Mouse (Mus musculus): ENCODE measurements at regions not wholly inside any gene's neighbourhood (a gene's known extent, or its start where the extent isn't known, plus 50 kb on each side); places are given as distances from the start of the nearest gene placed in this dataset.

- no peaks in the 10 kb centered on the region for H3K9me3 ChIP-seq
- no peak overlapping the region for H3K9ac ChIP-seq
- no peak overlapping the region for H3K4me3 ChIP-seq
- 0 out of 2 replicates have a peak overlapping the region, but pooled peaks have one; percentile 23 for H3K27ac ChIP-seq
- H3K36me3 ChIP-seq: no peaks in the 10 kb centered on the region
- ATAC-seq (ENCODE audit: low FRiP score): no peak
- H3K4me2 ChIP-seq: no peak overlapping the region
- peaks cover 42% of the 10 kb centered on the region for H3K4me1 ChIP-seq (replicated peaks)
- 0 out of 2 replicates have a peak, but pooled peaks cover 9% of the 10 kb centered on the region for H3K27me3 ChIP-seq
- WGBS: 75% methylated on average over 12 of the region's 12 CpGs
Observed at GRCm38 (mm10) chr3:52184241-52184640, 79.4 kb upstream of the Maml3 start.

GRCm38 (mm10) chr3:52185351-52185750, 80.5 kb upstream of the Maml3 start:
- WGBS: 20% methylated on average over 2 of the region's 2 CpGs
- Histone ChIP-seq H3K27me3 (0 out of 2 replicates have a peak, but pooled peaks cover 9% of the 10 kb centered on the region), H3K27ac (no peak overlapping the region), H3K36me3 (no peaks in the 10 kb centered on the region), H3K9me3 (no peaks in the 10 kb centered on the region), H3K4me3 (no peak overlapping the region), H3K4me1 (replicated peaks) (peaks cover 31% of the 10 kb centered on the region), H3K9ac (no peak overlapping the region), H3K4me2 (no peak overlapping the region)
- no peak for ATAC-seq (ENCODE audit: low FRiP score)

GRCm38 (mm10) chr3:52187401-52187801, 80.7 kb upstream of the Foxo1 start:
- H3K9me3 ChIP-seq: no peaks in the 10 kb centered on the region
- 38% methylated on average over 4 of the region's 4 CpGs for WGBS
- ATAC-seq (ENCODE audit: low FRiP score): no peak

GRCm38 (mm10) chr3:52188303-52188702, 79.8 kb upstream of the Foxo1 start:
- Histone ChIP-seq H3K9ac (no peak overlapping the region), H3K36me3 (no peaks in the 10 kb centered on the region), H3K27me3 (0 out of 2 replicates have a peak, but pooled peaks cover 9% of the 10 kb centered on the region), H3K4me2 (no peak overlapping the region), H3K4me1 (replicated peaks) (peaks cover 17% of the 10 kb centered on the region), H3K9me3 (no peaks in the 10 kb centered on the region), H3K27ac (no peak overlapping the region), H3K4me3 (no peak overlapping the region)
- ATAC-seq (ENCODE audit: low FRiP score): no peak
- 91% methylated on average over 6 of the region's 6 CpGs for WGBS

More at GRCm38 (mm10) chr3:52187401-52187801, 80.7 kb upstream of the Foxo1 start:
- peaks cover 17% of the 10 kb centered on the region for H3K4me1 ChIP-seq (replicated peaks)
- no peak overlapping the region for H3K4me3 ChIP-seq
- H3K27ac ChIP-seq: peak overlapping the region; percentile 32; the same call in 1 of the 2 replicates
- H3K9ac ChIP-seq: no peak overlapping the region
- H3K27me3 ChIP-seq: 0 out of 2 replicates have a peak, but pooled peaks cover 9% of the 10 kb centered on the region
- H3K36me3 ChIP-seq: no peaks in the 10 kb centered on the region
- no peak overlapping the region for H3K4me2 ChIP-seq

- 91% methylated on average over 6 of the region's 6 CpGs for WGBS
- H3K27ac ChIP-seq: no peak overlapping the region
- no peaks in the 10 kb centered on the region for H3K36me3 ChIP-seq
- H3K27me3 ChIP-seq: 0 out of 2 replicates have a peak, but pooled peaks cover 9% of the 10 kb centered on the region
- no peak for ATAC-seq (ENCODE audit: low FRiP score)
- H3K9ac ChIP-seq: no peak overlapping the region
- no peak overlapping the region for H3K4me3 ChIP-seq
- no peak overlapping the region for H3K4me2 ChIP-seq
- no peaks in the 10 kb centered on the region for H3K9me3 ChIP-seq
- peaks cover 17% of the 10 kb centered on the region for H3K4me1 ChIP-seq (replicated peaks)
Observed at GRCm38 (mm10) chr3:52189016-52189415, 79.1 kb upstream of the Foxo1 start.

GRCm38 (mm10) chr3:52190021-52190420, 78.1 kb upstream of the Foxo1 start:
- H3K9me3 ChIP-seq: no peaks in the 10 kb centered on the region
- no peak overlapping the region for H3K9ac ChIP-seq
- H3K27me3 ChIP-seq: 0 out of 2 replicates have a peak, but pooled peaks cover 9% of the 10 kb centered on the region
- no peak overlapping the region for H3K4me3 ChIP-seq
- 92% methylated on average over 7 of the region's 7 CpGs for WGBS
- H3K4me2 ChIP-seq: no peak overlapping the region
- no peak for ATAC-seq (ENCODE audit: low FRiP score)
- no peaks in the 10 kb centered on the region for H3K36me3 ChIP-seq
- peaks cover 9% of the 10 kb centered on the region for H3K4me1 ChIP-seq (replicated peaks)
- H3K27ac ChIP-seq: no peak overlapping the region

GRCm38 (mm10) chr3:52193026-52193425, 75.1 kb upstream of the Foxo1 start:
- H3K9ac ChIP-seq: no peak overlapping the region
- peaks cover 19% of the 10 kb centered on the region for H3K4me1 ChIP-seq (replicated peaks)
- ATAC-seq (ENCODE audit: low FRiP score): no peak
- H3K36me3 ChIP-seq: no peaks in the 10 kb centered on the region
- H3K27ac ChIP-seq: no peak overlapping the region
- H3K9me3 ChIP-seq: no peaks in the 10 kb centered on the region
- 79% methylated on average over 7 of the region's 7 CpGs for WGBS
- no peak overlapping the region for H3K4me3 ChIP-seq
- H3K4me2 ChIP-seq: no peak overlapping the region
- 0 out of 2 replicates have a peak, but pooled peaks cover 4% of the 10 kb centered on the region for H3K27me3 ChIP-seq

GRCm38 (mm10) chr3:52194216-52194615, 73.9 kb upstream of the Foxo1 start:
- no peaks in the 10 kb centered on the region for H3K9me3 ChIP-seq
- ATAC-seq (ENCODE audit: low FRiP score): no peak
- WGBS: 90% methylated on average over 10 of the region's 10 CpGs

GRCm38 (mm10) chr3:52195486-52195885, 72.7 kb upstream of the Foxo1 start:
- peak overlapping the region; percentile 77 for H3K4me2 ChIP-seq
- H3K27ac ChIP-seq: peak overlapping the region; percentile 94
- no peaks in the 10 kb centered on the region for H3K27me3 ChIP-seq
- H3K9me3 ChIP-seq: no peaks in the 10 kb centered on the region
- no peaks in the 10 kb centered on the region for H3K36me3 ChIP-seq
- H3K9ac ChIP-seq: peak overlapping the region; percentile 85
- H3K4me1 ChIP-seq (replicated peaks): peaks cover 19% of the 10 kb centered on the region
- H3K4me3 ChIP-seq: no peak overlapping the region; the same call in 1 of the 2 replicates
- 77% methylated on average over 3 of the region's 3 CpGs for WGBS
- ATAC-seq (ENCODE audit: low FRiP score): no peak

More at GRCm38 (mm10) chr3:52194216-52194615, 73.9 kb upstream of the Foxo1 start:
- Histone ChIP-seq H3K27me3 (0 out of 2 replicates have a peak, but pooled peaks cover under 1% of the 10 kb centered on the region), H3K4me2 (no peak overlapping the region), H3K4me3 (no peak overlapping the region), H3K36me3 (no peaks in the 10 kb centered on the region), H3K4me1 (replicated peaks) (peaks cover 19% of the 10 kb centered on the region), H3K9ac (no peak overlapping the region), H3K27ac (no peak overlapping the region)

- H3K4me2 ChIP-seq: peak overlapping the region; percentile 77
- peak overlapping the region; percentile 85 for H3K9ac ChIP-seq
- H3K27ac ChIP-seq: peak overlapping the region; percentile 94
- peak; percentile 90 for ATAC-seq (ENCODE audit: low FRiP score)
- no peaks in the 10 kb centered on the region for H3K9me3 ChIP-seq
- peaks cover 19% of the 10 kb centered on the region for H3K4me1 ChIP-seq (replicated peaks)
- H3K36me3 ChIP-seq: no peaks in the 10 kb centered on the region
- no peaks in the 10 kb centered on the region for H3K27me3 ChIP-seq
- 3% methylated on average over 30 of the region's 39 CpGs for WGBS
- H3K4me3 ChIP-seq: peak overlapping the region; percentile 40
Observed at GRCm38 (mm10) chr3:52196047-52196935, 71.8 kb upstream of the Foxo1 start.

GRCm38 (mm10) chr3:52196936-52197246, 71.2 kb upstream of the Foxo1 start:
- H3K4me3 ChIP-seq: 0 out of 2 replicates have a peak overlapping the region, but pooled peaks have one; percentile 40
- no peaks in the 10 kb centered on the region for H3K9me3 ChIP-seq
- no peaks in the 10 kb centered on the region for H3K27me3 ChIP-seq
- 50% methylated on average over 2 of the region's 2 CpGs for WGBS
- peaks cover 19% of the 10 kb centered on the region for H3K4me1 ChIP-seq (replicated peaks)
- peak overlapping the region; percentile 94 for H3K27ac ChIP-seq
- H3K9ac ChIP-seq: peak overlapping the region; percentile 85
- no peaks in the 10 kb centered on the region for H3K36me3 ChIP-seq
- peak; percentile 2; the same call in 1 of the 2 replicates for ATAC-seq (ENCODE audit: low FRiP score)
- peak overlapping the region; percentile 77 for H3K4me2 ChIP-seq

GRCm38 (mm10) chr3:52197982-52198750, 70.0 kb upstream of the Foxo1 start:
- Histone ChIP-seq H3K4me2 (no peak overlapping the region), H3K27me3 (no peaks in the 10 kb centered on the region), H3K4me3 (no peak overlapping the region), H3K9ac (no peak overlapping the region), H3K36me3 (no peaks in the 10 kb centered on the region), H3K9me3 (no peaks in the 10 kb centered on the region), H3K4me1 (replicated peaks) (peaks cover 19% of the 10 kb centered on the region), H3K27ac (peak overlapping the region; percentile 94; the same call in 1 of the 2 replicates)
- ATAC-seq (ENCODE audit: low FRiP score): no peak
- 78% methylated on average over 23 of the region's 23 CpGs for WGBS

All from hindbrain, embryonic 13.5 days (tissue).